Mouse (Mus musculus) testis, adult 2 months (tissue): ENCODE measurements around the gene Tmem132d.

Experiments
- CTCF ChIP-seq: fragments of 200-500 bp; IDR thresholded peaks from 2 replicates; pipeline ENCODE4 v1.5.1; 2012; ENCODE audit warnings: low read depth, mild to moderate bottlenecking, inconsistent platforms, low read length, moderate library complexity; ENCODE audit not compliant: control insufficient read depth, insufficient read depth, insufficient replicate concordance
- POLR2A ChIP-seq: fragments of 200-500 bp; IDR thresholded peaks from 2 replicates; pipeline ENCODE4 v1.6.1; 2012; ENCODE audit warnings: low read depth, mild to moderate bottlenecking, inconsistent platforms, low read length, moderate library complexity; ENCODE audit not compliant: control insufficient read depth

GRCm38 (mm10) chr5:128414056-128414455 is 18.8 kb downstream of the Tmem132d start:
- no peak for TF ChIP-seq POLR2A
- no peak for TF ChIP-seq CTCF
